Mouse (Mus musculus): ENCODE results near the gene Flvcr2. TPM values are rescaled to one million over a fixed set of nuclear protein-coding genes. Genes with fewer than 3 reads are reported as not detected.

Gene Flvcr2
- total RNA-seq, 1 experiment, result 6.7 TPM

DNA sequence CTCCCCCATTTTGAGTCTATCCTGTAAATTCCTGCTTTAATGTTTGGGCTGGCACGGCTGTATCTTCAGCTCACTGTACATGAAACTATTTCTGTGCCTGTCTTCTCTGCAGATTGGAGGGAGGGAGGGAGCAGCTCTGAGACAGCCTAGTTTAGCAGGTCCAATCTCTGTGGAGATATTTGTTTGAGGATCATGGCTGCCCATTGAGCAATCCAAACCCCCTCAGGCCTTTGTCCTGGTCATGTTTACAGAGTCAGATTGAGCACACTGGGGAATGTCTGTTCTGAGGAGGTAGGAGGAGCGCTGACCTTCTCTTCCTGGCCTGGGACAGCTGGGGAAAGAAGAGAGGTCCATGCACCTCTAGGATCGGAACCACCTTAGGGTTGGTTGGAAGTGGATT, 19.9 kb downstream of the Flvcr2 start:
- Histone ChIP-seq H3K9me3 (ENCODE audit: control insufficient read depth, insufficient read depth, low read depth, low read length) (no peaks in the 10 kb centered on the region), H3K4me3 (ENCODE audit: insufficient read depth in 1 of 2, low read depth in 1 of 2, low read length in 2 of 2, poor library complexity in 1 of 2, severe bottlenecking in 1 of 2) (no peak overlapping the region), H3K36me3 (ENCODE audit: control insufficient read depth, insufficient read depth, low read length, poor library complexity, severe bottlenecking) (no peaks in the 10 kb centered on the region), H3K27ac (ENCODE audit: insufficient read depth, low read depth, low read length, poor library complexity, severe bottlenecking) (no peak overlapping the region), H3K4me1 (ENCODE audit: control insufficient read depth in 2 of 2, insufficient read depth in 2 of 2, low read length in 2 of 2, poor library complexity in 1 of 2) (no peaks in the 10 kb centered on the region), H3K9ac (ENCODE audit: insufficient read depth, low read depth, low read length, poor library complexity, severe bottlenecking) (no peak overlapping the region)
- no peak for TF ChIP-seq HCFC1 (IDR thresholded peaks at IDR 0.05; ENCODE audit: borderline replicate concordance, insufficient read depth, low read length)
- TF ChIP-seq ZNF384 (IDR thresholded peaks at IDR 0.05; ENCODE audit: low read depth, low read length), result no peak
- DNase-seq (ENCODE audit: low read depth, low spot score), result no peak
- in situ Hi-C loops (cut with MboI; ENCODE audit: low sequenced_read_pairs in 2 of 2, unreplicated experiment in 2 of 2), result no loop called here

DNA sequence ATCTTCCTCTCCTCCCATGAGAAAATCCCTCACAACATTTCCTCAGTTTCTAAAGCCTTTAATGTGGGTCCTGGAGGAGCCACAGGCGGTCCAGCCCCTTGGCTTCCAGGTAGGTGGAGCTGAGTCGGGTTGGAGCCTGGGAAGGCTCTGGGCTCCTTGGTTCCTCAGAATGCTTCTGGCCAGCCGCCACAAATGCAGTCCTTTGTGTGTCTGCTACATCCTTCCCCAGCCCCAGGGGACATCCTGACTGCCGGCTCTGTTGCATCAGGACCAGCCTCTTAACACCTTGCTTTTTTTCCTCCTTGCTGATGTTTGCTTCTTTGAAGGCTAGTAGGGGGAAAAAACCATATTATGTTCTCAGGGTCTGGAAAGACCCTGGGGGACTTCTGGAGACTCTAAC, 21.4 kb downstream of the Flvcr2 start:
- no peak overlapping the region for H3K9ac ChIP-seq (ENCODE audit: insufficient read depth, low read depth, low read length, poor library complexity, severe bottlenecking)
- no peaks in the 10 kb centered on the region for H3K9me3 ChIP-seq (ENCODE audit: control insufficient read depth, insufficient read depth, low read depth, low read length)
- H3K4me1 ChIP-seq (ENCODE audit: control insufficient read depth in 2 of 2, insufficient read depth in 2 of 2, low read length in 2 of 2, poor library complexity in 1 of 2), result no peaks in the 10 kb centered on the region
- H3K36me3 ChIP-seq (ENCODE audit: control insufficient read depth, insufficient read depth, low read length, poor library complexity, severe bottlenecking), result no peaks in the 10 kb centered on the region
- DNase-seq (ENCODE audit: low read depth, low spot score), result no peak
- no peak overlapping the region for H3K27ac ChIP-seq (ENCODE audit: insufficient read depth, low read depth, low read length, poor library complexity, severe bottlenecking)
- no peak overlapping the region for H3K4me3 ChIP-seq (ENCODE audit: insufficient read depth in 1 of 2, low read depth in 1 of 2, low read length in 2 of 2, poor library complexity in 1 of 2, severe bottlenecking in 1 of 2)
- in situ Hi-C loops (cut with MboI; ENCODE audit: low sequenced_read_pairs in 2 of 2, unreplicated experiment in 2 of 2), result no loop called here
- TF ChIP-seq MAFK (IDR thresholded peaks at IDR 0.05; ENCODE audit: insufficient read depth, low read depth, low read length), result no peak
- no peak for TF ChIP-seq ZNF384 (IDR thresholded peaks at IDR 0.05; ENCODE audit: low read depth, low read length)
- no peak for TF ChIP-seq HCFC1 (IDR thresholded peaks at IDR 0.05; ENCODE audit: borderline replicate concordance, insufficient read depth, low read length)
- no peak for TF ChIP-seq CHD2 (IDR thresholded peaks at IDR 0.05; ENCODE audit: low read depth, low read length)
- TF ChIP-seq ZC3H11A (IDR thresholded peaks at IDR 0.05; ENCODE audit: borderline replicate concordance, low read depth, low read length), result no peak

DNA sequence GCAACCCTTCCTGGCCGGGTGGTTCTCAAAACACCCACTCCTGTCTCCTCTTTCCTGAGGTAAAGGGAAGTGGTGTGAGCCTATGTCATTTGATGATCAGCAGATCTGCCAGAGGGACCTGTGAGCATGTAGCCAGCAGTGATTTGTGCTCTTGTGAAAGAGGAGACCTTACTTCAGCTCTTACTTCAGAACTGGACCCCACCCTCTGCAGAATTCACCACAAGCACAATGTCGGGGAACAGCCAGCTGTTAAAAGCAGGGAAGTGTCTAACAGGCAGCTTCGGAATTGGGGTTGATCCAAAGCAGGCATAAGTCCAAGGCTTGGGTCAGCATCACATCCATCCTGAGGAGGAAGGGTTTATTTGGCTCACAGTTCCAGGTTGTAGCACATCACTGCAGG, 25.0 kb downstream of the Flvcr2 start:
- no peak overlapping the region for H3K9ac ChIP-seq (ENCODE audit: insufficient read depth, low read depth, low read length, poor library complexity, severe bottlenecking)
- in situ Hi-C loops (cut with MboI; ENCODE audit: low sequenced_read_pairs in 2 of 2, unreplicated experiment in 2 of 2), result no loop called here
- no peak for TF ChIP-seq ZNF384 (IDR thresholded peaks at IDR 0.05; ENCODE audit: low read depth, low read length)
- TF ChIP-seq ZC3H11A (IDR thresholded peaks at IDR 0.05; ENCODE audit: borderline replicate concordance, low read depth, low read length), result no peak
- TF ChIP-seq MAFK (IDR thresholded peaks at IDR 0.05; ENCODE audit: insufficient read depth, low read depth, low read length), result no peak
- TF ChIP-seq CHD2 (IDR thresholded peaks at IDR 0.05; ENCODE audit: low read depth, low read length), result no peak
- no peak for TF ChIP-seq HCFC1 (IDR thresholded peaks at IDR 0.05; ENCODE audit: borderline replicate concordance, insufficient read depth, low read length)
- no peak overlapping the region for H3K4me3 ChIP-seq (ENCODE audit: insufficient read depth in 1 of 2, low read depth in 1 of 2, low read length in 2 of 2, poor library complexity in 1 of 2, severe bottlenecking in 1 of 2)
- no peak overlapping the region for H3K27ac ChIP-seq (ENCODE audit: insufficient read depth, low read depth, low read length, poor library complexity, severe bottlenecking)
- DNase-seq (ENCODE audit: low read depth, low spot score), result no peak
- no peaks in the 10 kb centered on the region for H3K36me3 ChIP-seq (ENCODE audit: control insufficient read depth, insufficient read depth, low read length, poor library complexity, severe bottlenecking)
- H3K9me3 ChIP-seq (ENCODE audit: control insufficient read depth, insufficient read depth, low read depth, low read length), result no peaks in the 10 kb centered on the region
- H3K4me1 ChIP-seq (ENCODE audit: control insufficient read depth in 2 of 2, insufficient read depth in 2 of 2, low read length in 2 of 2, poor library complexity in 1 of 2), result no peaks in the 10 kb centered on the region

DNA sequence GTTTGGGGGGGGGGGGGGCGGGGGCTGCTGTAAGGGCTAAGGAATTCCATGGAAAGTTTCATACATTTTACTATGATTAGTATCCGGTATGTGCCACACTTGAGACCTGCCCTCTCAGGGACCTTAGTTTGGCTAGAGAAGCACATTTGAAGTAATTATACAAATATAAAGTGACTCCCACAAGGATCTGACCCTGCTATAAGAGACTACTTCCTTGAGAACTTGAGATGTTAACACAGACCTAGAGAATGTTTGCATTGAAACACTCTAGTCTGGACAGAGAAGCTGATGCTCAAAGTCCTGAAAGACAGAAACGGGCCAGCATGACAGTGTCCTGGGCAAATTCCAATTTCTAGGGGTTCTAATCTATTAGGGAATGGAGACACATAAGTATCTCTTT, 32.6 kb downstream of the Flvcr2 start:
- no peaks in the 10 kb centered on the region for H3K9me3 ChIP-seq (ENCODE audit: control insufficient read depth, insufficient read depth, low read depth, low read length)
- no peak overlapping the region for H3K27ac ChIP-seq (ENCODE audit: insufficient read depth, low read depth, low read length, poor library complexity, severe bottlenecking)
- no peaks in the 10 kb centered on the region for H3K36me3 ChIP-seq (ENCODE audit: control insufficient read depth, insufficient read depth, low read length, poor library complexity, severe bottlenecking)
- in situ Hi-C loops (cut with MboI; ENCODE audit: low sequenced_read_pairs in 2 of 2, unreplicated experiment in 2 of 2), result no loop called here
- no peak overlapping the region for H3K9ac ChIP-seq (ENCODE audit: insufficient read depth, low read depth, low read length, poor library complexity, severe bottlenecking)
- TF ChIP-seq ZNF384 (IDR thresholded peaks at IDR 0.05; ENCODE audit: low read depth, low read length) (no peak), HCFC1 (IDR thresholded peaks at IDR 0.05; ENCODE audit: borderline replicate concordance, insufficient read depth, low read length) (no peak), ZC3H11A (IDR thresholded peaks at IDR 0.05; ENCODE audit: borderline replicate concordance, low read depth, low read length) (no peak), MAFK (IDR thresholded peaks at IDR 0.05; ENCODE audit: insufficient read depth, low read depth, low read length) (no peak)
- no peak for DNase-seq (ENCODE audit: low read depth, low spot score)
- peaks cover 0 to 2% of the 10 kb centered on the region in 2 experiments for H3K4me1 ChIP-seq (ENCODE audit: control insufficient read depth in 2 of 2, insufficient read depth in 2 of 2, low read length in 2 of 2, poor library complexity in 1 of 2)
- no peak overlapping the region for H3K4me3 ChIP-seq (ENCODE audit: insufficient read depth in 1 of 2, low read depth in 1 of 2, low read length in 2 of 2, poor library complexity in 1 of 2, severe bottlenecking in 1 of 2)

DNA sequence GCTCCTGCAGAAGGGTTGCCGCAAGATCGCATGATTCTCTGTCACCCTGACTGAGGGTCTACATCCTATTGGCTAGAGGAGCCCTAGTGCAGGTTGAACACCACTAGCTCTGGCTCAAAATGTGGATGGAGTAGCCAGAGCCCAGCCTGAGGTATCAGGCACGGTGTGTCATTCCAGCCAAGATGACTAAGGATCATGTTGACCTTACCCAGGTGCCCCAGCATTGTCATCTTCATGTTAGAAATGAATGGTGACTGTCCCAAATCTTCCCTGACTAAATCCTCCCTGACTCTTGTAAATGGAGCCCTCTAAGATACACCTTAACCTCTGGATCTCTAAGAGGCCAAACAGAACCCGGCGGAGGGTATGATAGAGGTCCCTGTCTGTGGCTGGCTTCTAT, 33.4 kb downstream of the Flvcr2 start:
- Histone ChIP-seq H3K27ac (ENCODE audit: insufficient read depth, low read depth, low read length, poor library complexity, severe bottlenecking) (no peak overlapping the region), H3K4me1 (ENCODE audit: control insufficient read depth in 2 of 2, insufficient read depth in 2 of 2, low read length in 2 of 2, poor library complexity in 1 of 2) (peaks cover 0 to 2% of the 10 kb centered on the region in 2 experiments), H3K36me3 (ENCODE audit: control insufficient read depth, insufficient read depth, low read length, poor library complexity, severe bottlenecking) (no peaks in the 10 kb centered on the region), H3K9me3 (ENCODE audit: control insufficient read depth, insufficient read depth, low read depth, low read length) (no peaks in the 10 kb centered on the region), H3K9ac (ENCODE audit: insufficient read depth, low read depth, low read length, poor library complexity, severe bottlenecking) (no peak overlapping the region), H3K4me3 (ENCODE audit: insufficient read depth in 1 of 2, low read depth in 1 of 2, low read length in 2 of 2, poor library complexity in 1 of 2, severe bottlenecking in 1 of 2) (no peak overlapping the region)
- DNase-seq (ENCODE audit: low read depth, low spot score), result no peak
- in situ Hi-C loops (cut with MboI; ENCODE audit: low sequenced_read_pairs in 2 of 2, unreplicated experiment in 2 of 2), result no loop called here
- no peak for TF ChIP-seq ZC3H11A (IDR thresholded peaks at IDR 0.05; ENCODE audit: borderline replicate concordance, low read depth, low read length)

All from ES-E14 (cell line).